Comparison of ENCODE assay signal across 21 mouse cellular contexts in genomic region chr3:132131939-132132338, GRCm38 (mm10). TPM values are rescaled to one million over a fixed set of nuclear protein-coding genes. Genes with fewer than 3 reads are reported as not detected.
"Had no signal": no experiment of that assay in that cellular context is flagged by ENCODE, and none has a peak within 500 bp of the region (broad histone marks: within the 10 kb centered on the region; RNA-seq: fewer than 3 reads in every experiment).

No protein-coding gene starts in this region.

- H3K9ac ChIP-seq: kidney, embryonic 15.5 days; limb, embryonic 12.5 days; limb, embryonic 15.5 days; liver, embryonic 14.5 days; liver, postnatal 0 days; lung, embryonic 14.5 days; midbrain, embryonic 12.5 days; midbrain, embryonic 15.5 days; neural tube, embryonic 12.5 days; neural tube, embryonic 15.5 days had no signal

- H3K9me3 ChIP-seq: kidney, embryonic 15.5 days; limb, embryonic 12.5 days; limb, embryonic 15.5 days; midbrain, embryonic 12.5 days; midbrain, embryonic 15.5 days; neural tube, embryonic 12.5 days; neural tube, embryonic 15.5 days had no signal

- H3K27ac ChIP-seq: kidney, embryonic 15.5 days; left cerebral cortex, adult 2 months; limb, embryonic 12.5 days; limb, embryonic 15.5 days; liver, embryonic 14.5 days; macrophage; midbrain, embryonic 12.5 days; midbrain, embryonic 15.5 days; neural tube, embryonic 12.5 days; neural tube, embryonic 15.5 days had no signal

- DNase-seq: kidney, postnatal 10 days; kidney, postnatal 36 days; layer of hippocampus, postnatal 36 days; left cerebral cortex, postnatal 4 days; liver, postnatal 0 days; lung, embryonic 14.5 days; thymus, adult 18-20 months; thymus, postnatal 36 days had no signal

- ATAC-seq: liver, postnatal 0 days; lung, postnatal 0 days; midbrain, embryonic 15.5 days had no signal

- H3K36me3 ChIP-seq: kidney, embryonic 15.5 days; limb, embryonic 12.5 days; limb, embryonic 15.5 days; midbrain, embryonic 12.5 days; midbrain, embryonic 15.5 days; neural tube, embryonic 12.5 days; neural tube, embryonic 15.5 days had no signal

- H3K4me1 ChIP-seq: kidney, embryonic 15.5 days; midbrain, embryonic 12.5 days; midbrain, embryonic 15.5 days; neural tube, embryonic 12.5 days; neural tube, embryonic 15.5 days had no signal

- H3K27me3 ChIP-seq: kidney, embryonic 15.5 days; limb, embryonic 12.5 days; limb, embryonic 15.5 days; midbrain, embryonic 12.5 days; midbrain, embryonic 15.5 days; neural tube, embryonic 12.5 days; neural tube, embryonic 15.5 days had no signal

- H3K4me2 ChIP-seq: kidney, embryonic 15.5 days; limb, embryonic 12.5 days; limb, embryonic 15.5 days; liver, embryonic 11.5 days; lung, embryonic 14.5 days; midbrain, embryonic 12.5 days; midbrain, embryonic 15.5 days; neural tube, embryonic 12.5 days; neural tube, embryonic 15.5 days had no signal

- H3K4me3 ChIP-seq: kidney, embryonic 15.5 days; left cerebral cortex, adult 2 months; limb, embryonic 12.5 days; limb, embryonic 15.5 days; midbrain, embryonic 12.5 days; midbrain, embryonic 15.5 days; neural tube, embryonic 12.5 days; neural tube, embryonic 15.5 days had no signal

RNA-seq across cellular contexts. Expression of gene Dkk2, which starts 46.8 kb away (rescaled TPM):
- total RNA-seq: megakaryocyte, adult 5-6 weeks had no signal
